9 mouse cellular contexts compared by ENCODE assay signal in the genomic region with DNA sequence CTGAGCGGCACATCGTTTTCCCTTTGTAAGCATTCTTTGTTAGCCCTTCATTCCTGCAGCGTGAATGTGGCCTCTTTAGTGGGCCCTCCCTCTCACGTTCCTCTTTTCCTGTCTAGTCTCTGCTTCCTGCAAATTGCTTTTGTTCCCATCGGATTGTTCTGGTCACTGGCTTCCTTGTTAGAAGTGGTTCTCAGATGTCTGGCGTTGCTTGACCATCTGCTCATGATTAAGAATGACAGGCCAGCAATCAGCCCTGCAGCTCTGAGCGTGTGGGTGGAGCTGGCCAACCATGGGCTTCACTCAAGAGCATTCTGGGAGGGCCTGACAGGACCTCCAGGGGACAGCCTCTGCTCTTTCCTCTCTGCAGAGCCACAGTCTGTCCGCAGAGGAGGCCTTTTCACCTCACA.
DNase-seq lines count a peak whose midpoint lies in the region; ATAC-seq lines count a peak whose summit lies in the region.
"Had no signal": no experiment of that assay in that cellular context is flagged by ENCODE, and none has a peak within 500 bp of the region (broad histone marks: within the 10 kb centered on the region; RNA-seq: fewer than 3 reads in every experiment).

No protein-coding gene starts in this region.

- WGBS in embryonic facial prominence, embryonic 12.5 days, result 2% methylated on average over 8 of the region's 8 CpGs

- peak overlapping the region; percentile 12; the same call in 1 of the 2 replicates for H3K4me2 ChIP-seq in embryonic facial prominence, embryonic 12.5 days (replicated peaks)

- peak; percentile 90 for ATAC-seq in embryonic facial prominence, embryonic 12.5 days (ENCODE audit: insufficient number of reproducible peaks, insufficient read depth, low FRiP score, low TSS enrichment)

- no peak overlapping the region for H3K4me3 ChIP-seq in embryonic facial prominence, embryonic 12.5 days

- H3K36me3 ChIP-seq in embryonic facial prominence, embryonic 12.5 days, result no peaks in the 10 kb centered on the region

- no peaks in the 10 kb centered on the region for H3K9me3 ChIP-seq in embryonic facial prominence, embryonic 12.5 days

- no peak overlapping the region for H3K9ac ChIP-seq in embryonic facial prominence, embryonic 12.5 days
- H3K9ac ChIP-seq: liver, embryonic 14.5 days had no signal

- H3K4me1 ChIP-seq in embryonic facial prominence, embryonic 12.5 days, result peaks cover 14% of the 10 kb centered on the region

- no peaks in the 10 kb centered on the region for H3K27me3 ChIP-seq in embryonic facial prominence, embryonic 12.5 days

- intact Hi-C loops in left cerebral cortex, postnatal 36 days (cut with DNase I), result no loop called here

- H3K27ac ChIP-seq in embryonic facial prominence, embryonic 12.5 days, result peak overlapping the region; percentile 82
- H3K27ac ChIP-seq: liver, embryonic 14.5 days had no signal

- DNase-seq in lung, postnatal 10 days, result peak; percentile 31
- no peak for DNase-seq in lung, adult 18-20 months
- peak; percentile 73 for DNase-seq in hindlimb bud, embryonic 11.5 days (ENCODE audit: extremely low spot score, low read depth, low spot score)
- DNase-seq in retina, postnatal 7 days (ENCODE audit: low read depth, low spot score), result peak; percentile 37
- DNase-seq in thymus, postnatal 25 days, result no peak
- no peak for DNase-seq in left cerebral cortex, postnatal 36 days (ENCODE audit: low spot score in 2 of 2)
- DNase-seq in spleen, postnatal 36 days (ENCODE audit: low spot score in 2 of 2), result no peak

Comparison
In these comparisons a context has a peak if more than half of its experiments do, and no peak if none do; other contexts are left out.
1. DNase-seq: peak in lung, postnatal 10 days (single experiment), hindlimb bud, embryonic 11.5 days (single experiment) and retina, postnatal 7 days (single experiment); none in lung, adult 18-20 months (0 of 2), thymus, postnatal 25 days (single experiment), left cerebral cortex, postnatal 36 days (0 of 2) and spleen, postnatal 36 days (0 of 2).